Mouse (Mus musculus): ENCODE data around the gene E2f8.

Gene E2f8

DNA sequence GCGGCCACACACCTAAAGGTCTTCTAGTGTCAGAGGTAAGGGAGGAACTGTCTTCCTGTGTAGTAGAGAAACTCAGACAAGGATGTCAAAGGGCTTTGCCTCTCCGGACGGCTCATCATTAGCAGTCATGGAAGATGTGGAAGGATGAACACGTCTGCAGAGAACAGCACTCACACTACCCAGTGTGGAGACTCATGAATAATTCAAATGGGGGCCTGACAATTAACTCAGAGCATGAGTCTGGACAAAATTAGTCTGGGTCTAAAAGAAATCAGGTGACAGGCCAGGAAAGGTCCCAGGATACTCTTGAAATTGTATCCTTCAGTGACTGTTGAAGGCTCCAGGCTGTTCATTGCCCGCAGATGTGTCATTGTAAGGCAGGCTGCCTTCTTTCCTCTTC, 9.6 kb upstream of the E2f8 start:
- no peak for DNase-seq (ENCODE audit: low spot score)

DNA sequence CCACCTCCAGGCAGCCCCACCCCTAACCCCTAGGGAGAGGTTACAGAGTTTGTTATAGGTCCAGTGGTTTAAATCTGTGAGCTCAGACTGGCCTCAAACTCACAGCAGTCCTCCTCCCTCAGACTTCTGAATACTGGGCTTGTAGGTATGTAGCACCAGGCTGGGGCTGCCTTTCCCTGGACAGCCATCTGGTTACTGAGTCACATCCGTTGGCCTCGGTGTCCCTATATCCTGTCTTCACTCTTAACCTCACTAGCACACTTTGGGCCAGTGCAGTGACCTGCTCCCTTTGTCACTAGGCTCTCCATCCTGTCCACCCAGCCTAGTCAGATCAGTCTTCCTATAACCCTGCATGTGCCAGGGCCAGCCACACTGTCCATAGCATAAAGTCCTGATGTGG, 7.4 kb upstream of the E2f8 start:
- no peak for DNase-seq (ENCODE audit: low spot score)

- no peak for DNase-seq (ENCODE audit: low spot score)
These were observed 6.6 kb upstream of the E2f8 start for GRCm38 (mm10) chr7:48887973-48888372.

GRCm38 (mm10) chr7:48884266-48884611, 2.8 kb upstream of the E2f8 start:
- no peak for DNase-seq (ENCODE audit: low spot score)

DNA sequence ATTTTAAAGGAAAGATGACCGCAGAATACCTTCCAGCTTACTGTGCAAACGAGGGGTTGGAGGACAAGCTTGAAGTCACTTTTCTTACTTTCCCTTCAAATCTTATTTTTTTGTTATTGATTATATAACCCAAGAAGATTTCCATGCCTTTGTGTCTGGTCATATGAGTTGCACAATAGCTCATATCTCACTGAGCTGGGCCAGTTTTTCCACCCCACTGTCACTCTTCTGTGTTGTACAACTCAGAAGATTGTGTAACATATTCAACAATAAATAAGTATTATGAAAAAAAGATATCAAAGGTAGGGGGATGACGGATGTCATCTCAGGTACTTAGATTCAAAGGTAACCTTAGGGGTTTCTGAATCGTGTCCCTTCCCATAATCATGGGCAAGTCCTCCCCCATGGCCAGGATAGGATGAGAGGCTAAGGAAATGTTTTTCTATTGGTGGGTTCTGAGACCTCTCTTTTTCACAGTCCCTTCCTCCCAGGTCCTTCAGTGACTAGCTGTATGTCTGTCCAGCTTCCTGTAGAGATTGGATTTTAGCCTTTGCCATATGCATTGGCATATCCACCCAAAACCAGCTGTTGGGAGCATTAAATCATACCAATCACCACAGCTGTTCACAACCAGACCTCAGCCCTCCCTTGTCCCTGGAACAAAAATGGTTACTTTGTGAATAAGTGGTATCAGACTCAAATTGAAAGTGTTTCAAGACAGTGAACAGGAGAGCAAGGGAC, 2.3 kb upstream of the E2f8 start:
- no peak for DNase-seq (ENCODE audit: low spot score)

DNA sequence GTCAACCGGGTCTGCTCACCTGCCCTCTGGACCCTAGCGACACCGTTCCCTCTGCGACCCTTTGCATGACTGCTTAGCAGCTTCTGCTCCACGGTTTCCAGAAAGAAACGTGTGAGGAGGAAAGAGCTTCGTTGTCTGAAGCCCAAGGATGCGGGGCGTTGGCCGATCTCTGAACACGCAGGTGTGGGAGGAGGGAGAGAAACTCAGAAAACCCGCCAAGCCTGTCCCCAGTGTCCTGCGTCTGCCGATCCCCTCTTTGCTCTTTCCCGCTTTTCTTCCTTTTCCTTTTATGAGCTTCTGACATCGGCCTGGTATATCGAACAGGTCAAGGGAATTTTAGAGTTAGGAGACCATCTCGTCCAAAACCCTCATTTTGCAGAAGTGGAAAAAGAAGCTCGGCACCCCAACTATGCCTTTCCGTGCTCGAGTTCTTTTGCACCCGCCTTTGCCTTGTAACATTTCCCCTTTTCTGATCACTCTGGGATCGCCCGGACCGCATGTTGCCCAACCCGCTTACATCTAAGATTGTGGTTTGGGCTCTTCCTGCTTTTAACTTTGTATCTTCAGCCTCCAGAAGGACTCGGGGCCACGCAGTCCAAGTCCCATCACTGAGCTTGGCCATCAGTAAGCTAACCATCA, 694 bp upstream of the E2f8 start:
- DNase-seq (ENCODE audit: low spot score): no peak

DNA sequence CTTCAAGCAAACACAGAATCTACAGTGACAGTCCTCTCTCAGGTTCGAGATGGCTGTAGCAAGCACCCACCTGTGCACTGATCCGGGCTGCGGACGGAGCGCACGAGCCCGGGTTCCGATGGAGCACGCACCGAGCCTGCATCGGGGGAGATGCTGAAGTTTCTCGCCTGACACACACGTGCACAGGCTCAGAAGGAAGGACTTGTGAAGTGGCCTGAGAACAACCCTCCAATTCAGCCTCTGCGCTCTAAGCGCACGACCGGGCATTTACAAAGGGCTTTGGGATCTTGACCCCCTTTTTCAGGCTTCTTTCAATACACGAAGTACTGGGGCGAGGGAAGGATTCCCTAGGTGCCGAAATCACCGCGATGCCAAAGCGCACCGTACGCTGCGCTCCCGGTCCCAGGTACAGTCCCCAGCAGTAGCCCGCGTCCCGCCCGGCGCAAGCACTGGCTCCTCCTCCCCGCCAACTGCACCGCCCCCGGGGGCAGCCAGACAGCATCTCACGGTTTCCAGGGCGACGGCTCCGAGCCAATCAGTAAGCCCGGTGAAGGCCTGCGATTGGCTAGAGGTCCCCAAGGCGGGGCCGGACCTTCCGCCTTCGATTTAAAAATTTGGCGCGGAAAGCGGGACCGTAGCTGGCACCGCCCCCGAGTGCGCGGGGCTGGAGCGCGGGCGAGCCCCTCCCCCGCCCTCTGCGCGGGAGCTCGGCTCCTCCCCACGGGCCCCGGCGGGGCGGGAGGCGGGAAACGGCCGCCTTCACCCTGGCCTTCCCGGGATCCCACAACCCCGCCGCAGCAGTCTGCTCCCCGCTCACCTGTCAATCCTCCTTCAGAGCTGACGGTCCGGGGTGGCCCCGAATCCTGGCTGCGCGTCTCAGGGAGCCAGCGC, 560 bp downstream of the E2f8 start:
- DNase-seq (ENCODE audit: low spot score): peak; percentile 88

DNA sequence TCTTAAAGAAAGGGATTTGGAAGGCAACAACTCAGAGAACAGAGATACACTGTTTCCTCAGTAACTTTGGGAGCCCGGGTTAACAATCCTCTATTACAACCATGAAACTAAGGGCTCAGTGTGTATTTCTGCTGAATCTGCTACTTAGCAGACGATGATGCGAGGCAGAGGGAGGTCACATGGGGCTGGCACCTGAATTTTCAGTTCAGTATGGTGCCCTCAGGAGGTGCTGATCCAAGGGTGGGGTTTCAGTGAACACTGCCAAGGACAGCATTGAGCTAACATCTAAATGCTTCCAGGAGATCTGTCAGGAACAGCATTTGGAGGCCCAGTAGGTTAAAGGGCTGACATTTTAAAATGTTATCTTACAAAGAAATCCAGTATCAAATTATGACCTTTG, 1.8 kb downstream of the E2f8 start:
- no peak for DNase-seq (ENCODE audit: low spot score)

GRCm38 (mm10) chr7:48877786-48878390, 3.5 kb downstream of the E2f8 start:
- no peak for DNase-seq (ENCODE audit: low spot score)

DNA sequence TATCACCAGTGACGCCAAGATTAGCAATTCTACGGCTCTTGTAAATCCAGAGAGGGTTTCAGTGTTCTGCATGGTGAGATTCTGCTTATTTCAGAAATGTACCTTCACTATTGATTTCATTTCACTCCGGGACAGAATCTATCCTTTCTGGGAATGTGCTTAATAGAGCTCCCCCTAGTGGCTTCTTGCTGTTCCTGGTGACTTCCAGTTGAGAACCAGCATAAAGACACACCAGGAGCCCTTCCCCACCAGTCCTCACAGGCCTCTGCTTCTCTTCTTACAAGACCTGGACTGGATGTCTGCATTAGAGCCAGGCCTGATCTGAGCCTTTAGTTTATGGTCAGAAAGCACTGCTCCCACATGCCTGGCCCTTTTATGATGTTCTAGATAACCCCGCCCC, 4.9 kb downstream of the E2f8 start:
- DNase-seq (ENCODE audit: low spot score): peak; percentile 63

GRCm38 (mm10) chr7:48875096-48875495, 6.3 kb downstream of the E2f8 start:
- no peak for DNase-seq (ENCODE audit: low spot score)

DNA sequence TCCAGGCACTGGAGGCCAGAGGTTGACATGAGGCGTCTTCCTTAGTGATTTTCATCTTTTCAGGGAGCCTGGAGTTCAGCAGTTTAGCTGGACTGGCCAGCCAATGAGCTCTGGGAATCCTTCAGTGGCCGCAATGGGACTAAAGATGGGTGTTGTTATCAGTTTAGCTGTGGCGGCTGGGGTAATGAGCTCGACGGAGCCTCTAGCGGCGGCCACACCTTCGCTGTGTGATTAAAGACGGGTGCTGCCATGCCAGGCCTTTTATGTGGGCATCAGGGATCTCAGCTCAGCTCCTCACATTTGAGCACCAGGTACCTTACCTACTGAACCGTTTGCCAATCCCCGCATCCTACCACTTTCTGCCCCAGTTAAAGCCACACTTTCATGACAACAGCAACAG, 10.1 kb downstream of the E2f8 start:
- DNase-seq (ENCODE audit: low spot score): no peak

GRCm38 (mm10) chr7:48870579-48871180, 10.7 kb downstream of the E2f8 start:
- no peak for DNase-seq (ENCODE audit: low spot score)

DNA sequence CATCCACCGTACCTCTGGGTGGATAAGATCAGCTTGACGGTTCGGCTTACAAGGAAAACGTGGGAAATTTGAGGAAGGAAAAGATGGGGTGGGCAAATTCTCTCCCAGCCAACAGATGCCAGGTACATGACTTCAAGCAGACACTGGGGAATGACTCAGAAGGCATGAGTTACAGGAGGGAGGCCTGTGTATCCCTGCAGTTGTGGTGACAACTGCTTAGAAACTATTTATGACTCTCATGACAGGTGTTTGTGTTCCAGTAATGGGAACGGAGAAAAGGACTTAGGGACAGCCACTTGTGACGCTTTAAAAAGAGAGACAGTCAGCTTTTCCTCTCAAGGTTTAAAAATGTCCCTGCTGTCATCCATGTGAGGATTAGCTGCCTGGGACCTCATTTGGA, 11.3 kb downstream of the E2f8 start:
- no peak for DNase-seq (ENCODE audit: low spot score)

GRCm38 (mm10) chr7:48867576-48867975, 13.8 kb downstream of the E2f8 start:
- DNase-seq (ENCODE audit: low spot score): no peak

GRCm38 (mm10) chr7:48864671-48865458, 16.5 kb downstream of the E2f8 start:
- no peak for DNase-seq (ENCODE audit: low spot score)

- DNase-seq (ENCODE audit: low spot score): no peak
These were observed 17.2 kb downstream of the E2f8 start for GRCm38 (mm10) chr7:48864199-48864598.

- DNase-seq (ENCODE audit: low spot score): no peak
These were observed 19.6 kb downstream of the E2f8 start for GRCm38 (mm10) chr7:48861796-48862195.

DNA sequence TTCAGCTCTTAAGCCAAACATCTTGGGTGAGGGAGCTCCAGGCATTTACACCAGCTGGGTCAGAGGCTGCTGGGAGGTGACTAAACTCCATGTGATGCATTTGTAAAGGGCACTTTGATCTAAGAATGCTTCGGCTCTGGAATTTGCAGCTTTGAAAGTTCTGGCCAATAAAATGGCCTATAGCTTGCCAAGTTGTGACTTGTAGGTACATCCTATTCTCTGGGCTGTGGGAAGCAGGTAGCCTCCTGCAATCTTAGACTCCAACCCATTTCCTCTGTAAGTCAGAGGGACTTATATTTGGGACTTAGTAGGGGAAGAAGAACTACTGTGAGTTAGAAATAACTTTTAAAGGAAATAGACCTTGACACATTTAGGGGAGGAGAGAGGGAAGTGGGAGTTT, 20.4 kb downstream of the E2f8 start:
- no peak for DNase-seq (ENCODE audit: low spot score)

DNA sequence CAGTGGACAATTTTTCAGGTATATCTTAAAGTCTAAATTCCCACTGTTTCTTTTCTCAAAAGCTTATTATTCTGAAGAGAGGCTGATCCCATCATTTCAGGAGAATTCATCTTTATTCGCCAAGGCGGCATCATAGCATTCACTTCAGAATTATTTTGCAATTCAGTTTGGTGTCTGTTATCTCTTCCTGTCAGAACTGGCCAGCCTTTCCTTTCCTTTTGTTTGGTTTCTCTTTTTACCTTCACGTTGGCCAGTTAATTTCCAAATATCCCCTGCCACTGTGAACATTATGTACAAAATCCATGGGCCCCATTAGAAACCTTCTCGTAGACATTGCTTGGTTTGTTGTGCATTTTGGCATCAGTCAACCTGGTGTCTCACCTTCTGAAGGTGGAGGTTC, 22.0 kb downstream of the E2f8 start:
- no peak for DNase-seq (ENCODE audit: low spot score)

DNA sequence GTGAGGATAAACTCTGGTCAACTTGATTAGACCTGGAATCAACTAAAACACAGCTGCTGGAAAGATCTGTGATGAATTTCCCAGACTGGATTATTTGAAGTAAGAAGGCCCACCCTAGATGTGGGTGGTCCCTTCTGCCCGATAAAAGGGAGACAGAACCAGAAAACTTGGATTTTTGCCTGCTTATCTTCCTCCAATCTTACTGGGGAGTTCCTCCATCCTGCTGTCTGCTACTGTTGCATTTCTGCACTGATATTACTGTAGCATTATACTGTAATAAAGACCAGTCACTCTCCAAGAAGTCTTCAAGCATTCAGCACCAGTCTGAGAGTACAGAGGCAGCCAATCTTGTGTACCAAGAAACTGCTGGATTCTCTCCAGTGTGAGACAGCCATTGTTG, 23.1 kb downstream of the E2f8 start:
- no peak for DNase-seq (ENCODE audit: low spot score)

Data from layer of hippocampus, adult 9-10 months (tissue).